Mouse (Mus musculus) CH12.LX (cell line): ENCODE measurements at regions not wholly inside any gene's neighbourhood (a gene's known extent, or its start where the extent isn't known, plus 50 kb on each side); places are given as distances from the start of the nearest gene placed in this dataset.
A peak's percentile ranks its signal among the peaks of the same experiment; 100 is the strongest.

Experiments used
- DNase-seq: peaks from one replicate; pipeline ENCODE4 v3.0.0-alpha.2; 2013; ENCODE audit errors: extremely low read depth
- H3K27ac ChIP-seq: 2 replicates; pipeline ENCODE4 v1.5.1; 2012; ENCODE audit warnings: low read depth, mild to moderate bottlenecking, control low read depth, moderate library complexity; ENCODE audit not compliant: insufficient read depth
- H3K27me3 ChIP-seq: replicated peaks from 2 replicates; pipeline ENCODE3; 2012; ENCODE audit warnings: inconsistent platforms
- H3K36me3 ChIP-seq, 2 experiments: replicated peaks in 1 of 2; 2 replicates each; pipeline versions ENCODE3 to v1.6.1; 2012; ENCODE audit warnings: inconsistent platforms in 1 of 2, low read length in 1 of 2, mild to moderate bottlenecking in 1 of 2, mixed read lengths in 1 of 2, moderate library complexity in 1 of 2; ENCODE audit not compliant: control insufficient read depth in 1 of 2, insufficient read depth in 1 of 2
- H3K4me1 ChIP-seq, 2 experiments: 2 replicates each; pipeline ENCODE4 v1.6.1; 2012; ENCODE audit warnings: inconsistent platforms in 1 of 2, moderate library complexity in 1 of 2; ENCODE audit not compliant: insufficient read depth in 2 of 2, control insufficient read depth in 1 of 2
- H3K4me2 ChIP-seq: 2 replicates; pipeline ENCODE4 v1.6.1; 2012; ENCODE audit warnings: low read depth, mild to moderate bottlenecking, control low read depth; ENCODE audit not compliant: poor library complexity, insufficient read depth, severe bottlenecking
- H3K4me3 ChIP-seq, 3 experiments: fragments of 150-350 bp in 1 of 3; sonication (generic) in 1 of 3; replicated peaks in 1 of 3; 2 replicates each; pipeline versions ENCODE3 to v1.5.1; 2011 to 2012; ENCODE audit warnings: low read depth in 2 of 3, low read length in 2 of 3, mild to moderate bottlenecking in 2 of 3, moderate library complexity in 2 of 3, control low read depth in 1 of 3, improper control_type of control experiment in 1 of 3, inconsistent platforms in 1 of 3, mixed read lengths in 1 of 3; ENCODE audit not compliant: poor library complexity in 1 of 3
- H3K79me2 ChIP-seq: replicated peaks from 2 replicates; pipeline ENCODE4 v1.6.1; 2012; ENCODE audit warnings: mild to moderate bottlenecking, moderate library complexity; ENCODE audit not compliant: control insufficient read depth, poor library complexity, insufficient read depth, severe bottlenecking; ENCODE audit errors: extremely low read depth
- H3K9ac ChIP-seq: 2 replicates; pipeline ENCODE4 v1.6.1; 2012; ENCODE audit warnings: low read depth, mild to moderate bottlenecking, control low read depth, moderate library complexity; ENCODE audit not compliant: insufficient read depth
- H3K9me3 ChIP-seq: replicated peaks from 2 replicates; pipeline ENCODE3; 2012; ENCODE audit warnings: low read length, inconsistent platforms, mixed read lengths
- CTCF ChIP-seq, 2 experiments: IDR thresholded peaks in 1 of 2; conservative IDR thresholded peaks in 1 of 2; 2 replicates each; pipeline ENCODE4 v1.5.1; 2011 to 2012; ENCODE audit warnings: low read depth in 2 of 2, low read length in 2 of 2, improper control_type of control experiment in 1 of 2, inconsistent platforms in 1 of 2, mild to moderate bottlenecking in 1 of 2, moderate library complexity in 1 of 2
- E2F4 ChIP-seq: IDR thresholded peaks from 2 replicates; pipeline ENCODE4 v1.6.1; 2011; ENCODE audit warnings: low read depth, low read length, improper control_type of control experiment; ENCODE audit not compliant: insufficient replicate concordance
- ELF1 ChIP-seq: IDR thresholded peaks from 2 replicates; pipeline ENCODE4 v1.6.1; 2014; ENCODE audit warnings: low read depth, mild to moderate bottlenecking, inconsistent platforms, low read length, improper control_type of control experiment
- ETS1 ChIP-seq: conservative IDR thresholded peaks from 2 replicates; pipeline ENCODE4 v1.6.1; 2012; ENCODE audit warnings: low read depth, mild to moderate bottlenecking, inconsistent platforms, low read length, improper control_type of control experiment, moderate library complexity
- GABPA ChIP-seq: IDR thresholded peaks from 2 replicates; pipeline ENCODE4 v1.6.1; 2012; ENCODE audit warnings: low read depth, low read length, improper control_type of control experiment, inconsistent platforms; ENCODE audit not compliant: insufficient replicate concordance
- IRF4 ChIP-seq: IDR thresholded peaks from 2 replicates; pipeline ENCODE4 v1.6.1; 2014; ENCODE audit warnings: low read depth, mild to moderate bottlenecking, inconsistent platforms, low read length, improper control_type of control experiment
- JUN ChIP-seq: IDR thresholded peaks from 2 replicates; pipeline ENCODE4 v1.6.1; 2011; ENCODE audit warnings: low read depth, mild to moderate bottlenecking, low read length, improper control_type of control experiment, moderate library complexity; ENCODE audit not compliant: insufficient read depth
- MAX ChIP-seq: IDR thresholded peaks from 2 replicates; pipeline ENCODE4 v1.6.1; 2011; ENCODE audit warnings: low read length, improper control_type of control experiment
- MAZ ChIP-seq: IDR thresholded peaks from 2 replicates; pipeline ENCODE4 v1.6.1; 2012; ENCODE audit warnings: low read depth, mild to moderate bottlenecking, inconsistent platforms, low read length, improper control_type of control experiment, moderate library complexity
- MEF2A ChIP-seq: IDR thresholded peaks from 2 replicates; pipeline ENCODE4 v1.6.1; 2014; ENCODE audit warnings: low read depth, mild to moderate bottlenecking, inconsistent platforms, low read length, improper control_type of control experiment, borderline replicate concordance
- MXI1 ChIP-seq: IDR thresholded peaks from 2 replicates; pipeline ENCODE4 v1.6.1; 2011; ENCODE audit warnings: mild to moderate bottlenecking, low read depth, low read length, improper control_type of control experiment
- MYC ChIP-seq: IDR thresholded peaks from 2 replicates; pipeline ENCODE4 v1.6.1; 2011; ENCODE audit warnings: low read depth, mild to moderate bottlenecking, improper control_type of control experiment, low read length
- PAX5 ChIP-seq: IDR thresholded peaks from 2 replicates; pipeline ENCODE4 v1.6.1; 2012; ENCODE audit warnings: low read length, inconsistent platforms, mixed read lengths
- POLR2A ChIP-seq: IDR thresholded peaks from 2 replicates; pipeline ENCODE4 v1.6.1; 2011; ENCODE audit warnings: low read depth, mild to moderate bottlenecking, improper control_type of control experiment, low read length
- POLR2AphosphoS2 ChIP-seq: IDR thresholded peaks from 2 replicates; pipeline ENCODE4 v1.6.1; 2011; ENCODE audit warnings: low read depth, low read length, improper control_type of control experiment
- RAD21 ChIP-seq: IDR thresholded peaks from 2 replicates; pipeline ENCODE4 v1.6.1; 2011; ENCODE audit warnings: low read depth, mild to moderate bottlenecking, low read length, improper control_type of control experiment, moderate library complexity
- SIN3A ChIP-seq: IDR thresholded peaks from 2 replicates; pipeline ENCODE4 v1.6.1; 2012; ENCODE audit warnings: low read length, improper control_type of control experiment, inconsistent platforms
- SMC3 ChIP-seq: IDR thresholded peaks from 2 replicates; pipeline ENCODE4 v1.6.1; 2011; ENCODE audit warnings: low read depth, low read length, improper control_type of control experiment
- TCF12 ChIP-seq: IDR thresholded peaks from 2 replicates; pipeline ENCODE4 v1.6.1; 2014; ENCODE audit warnings: low read depth, mild to moderate bottlenecking, inconsistent platforms, low read length, improper control_type of control experiment
- ZC3H11A ChIP-seq: IDR thresholded peaks from 2 replicates; pipeline ENCODE4 v1.6.1; 2012; ENCODE audit warnings: low read depth, mild to moderate bottlenecking, inconsistent platforms, low read length, improper control_type of control experiment
- ZMIZ1 ChIP-seq: IDR thresholded peaks from 2 replicates; pipeline ENCODE4 v1.6.1; 2012; ENCODE audit warnings: low read depth, mild to moderate bottlenecking, inconsistent platforms, low read length, improper control_type of control experiment
- dilution Hi-C: fragments of 300-500 bp; cut with MboI; formaldehyde crosslinking; loops from 2 replicates; pipeline ENCODE4 v1.14.3; 2020; ENCODE audit warnings: low sequenced_read_pairs; ENCODE audit not compliant: extremely low pct_unique_long_range_greater_than_20kb, extremely low pct_ligation_motif_present
- in situ Hi-C: fragments of 300-500 bp; cut with MboI; formaldehyde crosslinking; loops from 3 replicates; pipeline ENCODE4 v1.14.3; 2019; ENCODE audit warnings: low sequenced_read_pairs, low pct_ligation_motif_present, low pct_unique_long_range_greater_than_20kb, mixed read lengths

DNA sequence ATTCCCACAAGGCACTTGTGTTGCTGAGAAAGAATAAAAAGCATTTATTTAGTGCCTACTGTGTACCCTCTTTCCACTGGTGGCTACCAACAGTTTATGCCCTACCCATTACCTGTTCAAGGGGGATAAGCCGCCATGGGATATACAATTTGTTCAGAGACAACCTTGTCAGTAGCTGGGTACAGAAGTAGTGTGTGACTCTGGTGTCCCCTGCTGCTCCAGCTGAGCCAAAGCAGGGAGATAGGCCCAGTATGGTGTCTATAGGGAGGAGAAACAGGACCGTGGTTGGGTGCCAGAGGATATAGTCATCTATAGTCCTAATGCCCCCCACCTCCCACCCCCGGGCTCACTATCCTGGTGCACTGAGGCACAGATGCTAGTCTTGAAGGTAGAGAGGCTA, 152.6 kb upstream of the Lemd2 start:
- no peak overlapping the region for H3K9ac ChIP-seq
- dilution Hi-C loops (no loop called here), in situ Hi-C loops (no loop called here)
- H3K4me1 ChIP-seq, result no peaks in the 10 kb centered on the region
- no peak for TF ChIP-seq MYC
- peak in 1 of 2 experiments; percentile 67; a peak in 2 of 4 replicates for TF ChIP-seq CTCF (conservative IDR thresholded peaks at IDR 0.05 in 1 of 2, IDR thresholded peaks at IDR 0.05 in 1 of 2; ENCODE audit: low read depth in 2 of 2, low read length in 2 of 2)
- no peak for TF ChIP-seq POLR2A
- TF ChIP-seq ZC3H11A, result peak; percentile 11; the same call in 1 of the 2 replicates
- no peak for TF ChIP-seq E2F4
- no peak for TF ChIP-seq POLR2AphosphoS2
- no peak for TF ChIP-seq MEF2A
- TF ChIP-seq TCF12, result no peak
- TF ChIP-seq SIN3A, result no peak
- TF ChIP-seq PAX5, result no peak
- TF ChIP-seq SMC3, result peak; percentile 62
- TF ChIP-seq JUN, result no peak
- no peak for TF ChIP-seq ELF1
- peak; percentile 67 for TF ChIP-seq RAD21
- TF ChIP-seq MXI1, result no peak
- no peak overlapping the region for H3K4me3 ChIP-seq
- no peak for DNase-seq
- H3K79me2 ChIP-seq, result no peaks in the 10 kb centered on the region
- no peaks in the 10 kb centered on the region for H3K36me3 ChIP-seq
- H3K9me3 ChIP-seq, result peaks cover 3% of the 10 kb centered on the region
- H3K27ac ChIP-seq, result no peak overlapping the region
- H3K27me3 ChIP-seq, result peaks cover 54% of the 10 kb centered on the region
- no peak overlapping the region for H3K4me2 ChIP-seq

DNA sequence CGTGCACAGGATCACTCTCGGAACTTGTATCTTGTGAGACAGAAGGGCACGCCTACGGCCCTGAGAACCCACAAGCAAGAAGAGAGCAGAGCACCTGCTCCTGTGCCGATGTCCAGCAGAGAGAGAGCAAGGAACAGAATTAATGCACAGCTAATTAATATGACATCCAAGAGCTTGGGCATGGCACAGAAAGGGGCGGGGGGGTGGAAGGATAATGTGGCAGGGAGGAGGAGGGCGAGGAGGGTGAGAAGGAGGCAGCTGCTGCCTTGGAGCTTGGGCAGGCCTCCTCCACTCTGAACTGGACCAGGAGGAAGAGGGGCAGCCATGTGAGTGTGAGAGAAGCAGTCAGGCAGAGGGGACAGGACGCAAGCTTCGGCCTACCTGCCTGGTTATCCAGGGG, 151.4 kb upstream of the Lemd2 start:
- TF ChIP-seq ETS1, result no peak
- no peak for TF ChIP-seq MAX
- TF ChIP-seq MYC, result no peak
- TF ChIP-seq GABPA, result no peak
- TF ChIP-seq MEF2A, result no peak
- no peak for TF ChIP-seq IRF4
- TF ChIP-seq MAZ, result no peak
- TF ChIP-seq ZMIZ1, result no peak
- in situ Hi-C loops (no loop called here), dilution Hi-C loops (no loop called here)
- no peaks in the 10 kb centered on the region for H3K79me2 ChIP-seq
- no peak overlapping the region for H3K4me2 ChIP-seq
- H3K27ac ChIP-seq, result no peak overlapping the region
- DNase-seq, result no peak
- H3K36me3 ChIP-seq, result no peaks in the 10 kb centered on the region
- no peaks in the 10 kb centered on the region for H3K4me1 ChIP-seq
- no peak overlapping the region for H3K9ac ChIP-seq
- H3K9me3 ChIP-seq, result peaks cover 3% of the 10 kb centered on the region
- no peak overlapping the region for H3K4me3 ChIP-seq
- peaks cover 43% of the 10 kb centered on the region for H3K27me3 ChIP-seq
